Mouse (Mus musculus) monocyte, adult 59 days (primary cell): Measurements from ENCODE around the gene Vmn1r12. TPM values are rescaled to one million over a fixed set of nuclear protein-coding genes. Genes with fewer than 3 reads are reported as not detected.

Experiments
- total RNA-seq, 2 experiments: library from RNA; stranded (reverse); gene quantifications; one replicate each; pipeline ENCODE4 v1.2.4; 2023

Gene Vmn1r12
- under 1 TPM in 1 of 2 experiments, not detected in 1; 0.09 TPM for total RNA-seq

GRCm38 (mm10) chr6:57156619-57157018 is at the start of gene Vmn1r12:
Gene Vmn1r12, plus strand, starts transcription at chr6:57156919.

GRCm38 (mm10) chr6:57109154-57109553 is 47.6 kb upstream of the Vmn1r12 start, which contains the start of gene Vmn1r10:
Gene Vmn1r10, plus strand, starts transcription at chr6:57109454.

GRCm38 (mm10) chr6:57133155-57133554 is 23.6 kb upstream of the Vmn1r12 start, which contains the start of gene Vmn1r11:
Gene Vmn1r11, plus strand, starts transcription at chr6:57133455.

GRCm38 (mm10) chr6:57202990-57203389 is 46.3 kb downstream of the Vmn1r12 start, which contains the start of gene Vmn1r13:
Gene Vmn1r13, plus strand, starts transcription at chr6:57203290.

Other genes with a start within 250 kb of the Vmn1r12 start
- 10 to 100 TPM; 19.1 to 22.6 TPM for gene Nt5c3, start 233.0 kb upstream of the Vmn1r12 start, total RNA-seq
- not detected for gene Vmn1r4, start 232.9 kb upstream of the Vmn1r12 start, total RNA-seq
- not detected for gene Vmn1r5, start 186.6 kb upstream of the Vmn1r12 start, total RNA-seq
- not detected for gene Vmn1r6, start 159.7 kb upstream of the Vmn1r12 start, total RNA-seq
- gene Vmn1r7, start 131.6 kb upstream of the Vmn1r12 start, total RNA-seq: not detected
- not detected for gene Vmn1r8, start 124.6 kb upstream of the Vmn1r12 start, total RNA-seq
- gene Vmn1r9, start 90.1 kb upstream of the Vmn1r12 start, total RNA-seq: not detected
- gene Vmn1r10, start 47.5 kb upstream of the Vmn1r12 start, total RNA-seq: not detected
- gene Vmn1r11, start 23.5 kb upstream of the Vmn1r12 start, total RNA-seq: not detected
- not detected for gene Vmn1r13, start 46.4 kb downstream of the Vmn1r12 start, total RNA-seq
- not detected for gene Vmn1r14, start 74.8 kb downstream of the Vmn1r12 start, total RNA-seq
- gene Vmn1r15, start 101.0 kb downstream of the Vmn1r12 start, total RNA-seq: not detected
- gene Vmn1r16, start 172.6 kb downstream of the Vmn1r12 start, total RNA-seq: not detected
- not detected for gene Vmn1r17, start 206.8 kb downstream of the Vmn1r12 start, total RNA-seq
- not detected for gene Vmn1r18, start 238.9 kb downstream of the Vmn1r12 start, total RNA-seq
- not detected for gene Vmn1r19, start 246.9 kb downstream of the Vmn1r12 start, total RNA-seq